ENCODE assay signal across 9 mouse cellular contexts in genomic region chr4:134017201-134017865, GRCm38 (mm10). TPM values are rescaled to one million over a fixed set of nuclear protein-coding genes. Genes with fewer than 3 reads are reported as not detected.
DNase-seq lines count a peak whose midpoint lies in the region; ATAC-seq and TF ChIP-seq lines count a peak whose summit lies in the region.
"Had no signal": no experiment of that assay in that cellular context is flagged by ENCODE, and none has a peak within 500 bp of the region (broad histone marks: within the 10 kb centered on the region; RNA-seq: fewer than 3 reads in every experiment).

No protein-coding gene starts in this region.

- TF ChIP-seq EP300 in lung, postnatal 0 days (IDR thresholded peaks at IDR 0.05) = no peak

- H3K9me3 ChIP-seq in lung, postnatal 0 days (ENCODE audit: low read length) = no peaks in the 10 kb centered on the region

- no peak overlapping the region for H3K4me3 ChIP-seq in lung, postnatal 0 days (ENCODE audit: low read depth, low read length)

- ATAC-seq in lung, postnatal 0 days = no peak

- peaks cover 28% of the 10 kb centered on the region for H3K27me3 ChIP-seq in lung, postnatal 0 days (replicated peaks; ENCODE audit: insufficient read depth, low read length)

- no peaks in the 10 kb centered on the region for H3K4me1 ChIP-seq in lung, postnatal 0 days (ENCODE audit: insufficient read depth, low read depth, low read length)

- H3K36me3 ChIP-seq in lung, postnatal 0 days (ENCODE audit: insufficient read depth, low read length) = no peaks in the 10 kb centered on the region

- DNase-seq in cerebellum, postnatal 14 days = peak; percentile 28 to 35
- no peak for DNase-seq in cerebellum, adult 18-20 months
- peak; percentile 85 for DNase-seq in ES-CJ7 (ENCODE audit: low read depth, low spot score)
- DNase-seq in gonadal fat pad, adult 2 months (ENCODE audit: low read depth) = peak; percentile 36
- peak; percentile 62 for DNase-seq in mesoderm, embryonic 11.5 days (ENCODE audit: low read depth, low spot score)
- DNase-seq in left cerebral cortex, adult 18-20 months (ENCODE audit: low spot score in 2 of 2) = no peak
- DNase-seq in lung, postnatal 0 days (ENCODE audit: low spot score) = no peak
- no peak for DNase-seq in right cerebral cortex, adult 2 months (ENCODE audit: low spot score in 2 of 2)
- DNase-seq: adrenal gland, adult 2 months had no signal

- WGBS in lung, postnatal 0 days = 3% methylated on average over 21 of the region's 21 CpGs

- H3K4me2 ChIP-seq in lung, postnatal 0 days (replicated peaks; ENCODE audit: low read depth, low read length) = no peak overlapping the region

- no peak overlapping the region for H3K27ac ChIP-seq in lung, postnatal 0 days (ENCODE audit: low read length)

- no peak for TF ChIP-seq CTCF in lung, postnatal 0 days (IDR thresholded peaks at IDR 0.05)

- no peak overlapping the region for H3K9ac ChIP-seq in lung, postnatal 0 days (replicated peaks; ENCODE audit: low read depth)

RNA-seq across cellular contexts. Expression of gene Lin28a, which starts 1.3 kb away (rescaled TPM):
- not detected in 2 replicates for polyA plus RNA-seq in gonadal fat pad, adult 2 months (2012; rRNA removed)
- total RNA-seq in left cerebral cortex, adult 18-20 months (2021) = not detected
- 0.19 TPM in 1 of 2 replicates, not detected in the other for polyA plus RNA-seq in lung, postnatal 0 days (2015; fragmentation: Nextera tagmentation; extraction: Ambion mirVana)
- total RNA-seq: adrenal gland, adult 2 months had no signal
- polyA plus RNA-seq: adrenal gland, adult 2 months had no signal

RNA-seq across cellular contexts. Expression of gene Dhdds, which starts 16.6 kb away (rescaled TPM):
- 40.2 and 50.3 TPM in 2 replicates for polyA plus RNA-seq in gonadal fat pad, adult 2 months (2012; rRNA removed)
- 10 to 100 TPM; 64.6 to 68.5 TPM for total RNA-seq in left cerebral cortex, adult 18-20 months (2021)
- polyA plus RNA-seq in lung, postnatal 0 days (2015; fragmentation: Nextera tagmentation; extraction: Ambion mirVana) = 23.8 and 25.1 TPM in 2 replicates

RNA-seq across cellular contexts. Expression of gene Zfp683, which starts 36.3 kb away (rescaled TPM):
- 0.42 and 0.84 TPM in 2 replicates for polyA plus RNA-seq in gonadal fat pad, adult 2 months (2012; rRNA removed)
- not detected for total RNA-seq in left cerebral cortex, adult 18-20 months (2021)
- not detected in 2 replicates for polyA plus RNA-seq in lung, postnatal 0 days (2015; fragmentation: Nextera tagmentation; extraction: Ambion mirVana)

RNA-seq across cellular contexts. Expression of gene Crybg2, which starts 43.3 kb away (rescaled TPM):
- polyA plus RNA-seq in gonadal fat pad, adult 2 months (2012; rRNA removed) = 3.1 and 4.5 TPM in 2 replicates
- 1 to 10 TPM; 4.4 to 5.7 TPM for total RNA-seq in left cerebral cortex, adult 18-20 months (2021)
- polyA plus RNA-seq in lung, postnatal 0 days (2015; fragmentation: Nextera tagmentation; extraction: Ambion mirVana) = 2.8 and 3.1 TPM in 2 replicates

RNA-seq across cellular contexts. Expression of gene Hmgn2, which starts 48.9 kb away (rescaled TPM):
- 49.6 and 50.2 TPM in 2 replicates for polyA plus RNA-seq in gonadal fat pad, adult 2 months (2012; rRNA removed)
- 100 to 1,000 TPM; 100 to 103 TPM for total RNA-seq in left cerebral cortex, adult 18-20 months (2021)
- polyA plus RNA-seq in lung, postnatal 0 days (2015; fragmentation: Nextera tagmentation; extraction: Ambion mirVana) = 456 and 496 TPM in 2 replicates

Comparison
In these comparisons a context has a peak if more than half of its experiments do, and no peak if none do; other contexts are left out.
1. DNase-seq: peak in cerebellum, postnatal 14 days (2 of 2), ES-CJ7 (single experiment), gonadal fat pad, adult 2 months (single experiment) and mesoderm, embryonic 11.5 days (single experiment); none in cerebellum, adult 18-20 months (0 of 2), left cerebral cortex, adult 18-20 months (0 of 2), lung, postnatal 0 days (single experiment) and right cerebral cortex, adult 2 months (0 of 2).